Mouse (Mus musculus) hindbrain, embryonic 15.5 days (tissue): ENCODE data around the gene Adgrv1. TPM values are rescaled to one million over a fixed set of nuclear protein-coding genes. Genes with fewer than 3 reads are reported as not detected.

Experiments
- ATAC-seq: fragments of 200-750 bp; cut with Nextera tagmentation; 2 replicates; pipeline ENCODE4 v1.8.0; 2017; ENCODE audit warnings: low read depth, moderate number of reproducible peaks, moderate TSS enrichment; ENCODE audit not compliant: low FRiP score
- H3K27ac ChIP-seq: fragments of 300-500 bp; sonication (generic); replicated peaks from 2 replicates; pipeline ENCODE4 v1.5.1; 2015; ENCODE audit warnings: mild to moderate bottlenecking, inconsistent platforms
- H3K27me3 ChIP-seq: fragments of 300-500 bp; sonication (generic); 2 replicates; pipeline ENCODE4 v1.6.1; 2015; ENCODE audit warnings: control low read depth, inconsistent platforms
- H3K36me3 ChIP-seq: fragments of 300-500 bp; sonication (generic); 2 replicates; pipeline ENCODE4 v1.6.1; 2015; ENCODE audit warnings: control low read depth, inconsistent platforms
- H3K4me1 ChIP-seq: fragments of 300-500 bp; sonication (generic); replicated peaks from 2 replicates; pipeline ENCODE4 v1.6.1; 2015; ENCODE audit warnings: control low read depth, inconsistent platforms
- H3K4me2 ChIP-seq: fragments of 300-500 bp; sonication (generic); 2 replicates; pipeline ENCODE4 v1.6.1; 2015; ENCODE audit warnings: moderate library complexity, mild to moderate bottlenecking, inconsistent platforms
- H3K4me3 ChIP-seq: fragments of 300-500 bp; sonication (generic); 2 replicates; pipeline ENCODE4 v1.5.1; 2015; ENCODE audit warnings: mild to moderate bottlenecking, inconsistent platforms
- H3K9ac ChIP-seq: fragments of 300-500 bp; sonication (generic); 2 replicates; pipeline ENCODE4 v1.6.1; 2015; ENCODE audit warnings: inconsistent platforms
- H3K9me3 ChIP-seq: fragments of 300-500 bp; sonication (generic); 2 replicates; pipeline ENCODE4 v1.6.1; 2016; ENCODE audit warnings: control low read depth, inconsistent platforms
- WGBS: fragments of 180-500 bp; shearing (Covaris S2); methylation state at CpG from one replicate; pipeline ENCODE4 v1.1.7; 2015; 5-methylcytosine and 5-hydroxymethylcytosine counted together
- polyA plus RNA-seq: library from polyadenylated mRNA; unstranded; fragments of >200 nt; fragmentation: Nextera tagmentation; extraction: Ambion mirVana; gene quantifications from 2 replicates; pipeline ENCODE4 v1.2.1, GENCODE M21; 2015

Gene Adgrv1
- polyA plus RNA-seq, 1 experiment from 2014 or later = 10.6 TPM

GRCm38 (mm10) chr13:81264465-81264864 lies 368.5 kb downstream of the Adgrv1 start:
- no peaks in the 10 kb centered on the region for H3K27me3 ChIP-seq
- H3K9me3 ChIP-seq = no peaks in the 10 kb centered on the region
- no peaks in the 10 kb centered on the region for H3K36me3 ChIP-seq
- H3K9ac ChIP-seq = no peak overlapping the region
- no peak overlapping the region for H3K4me3 ChIP-seq
- no peak for ATAC-seq
- WGBS = 95% methylated on average over 1 of the region's 1 CpGs
- H3K4me2 ChIP-seq = no peak overlapping the region
- no peaks in the 10 kb centered on the region for H3K4me1 ChIP-seq
- H3K27ac ChIP-seq = no peak overlapping the region

- no peaks in the 10 kb centered on the region for H3K27me3 ChIP-seq
- H3K27ac ChIP-seq = no peak overlapping the region
- H3K9me3 ChIP-seq = no peaks in the 10 kb centered on the region
- H3K4me3 ChIP-seq = no peak overlapping the region
- ATAC-seq = no peak
- no peaks in the 10 kb centered on the region for H3K36me3 ChIP-seq
- no peak overlapping the region for H3K9ac ChIP-seq
- no peaks in the 10 kb centered on the region for H3K4me1 ChIP-seq
- WGBS = 92% methylated on average over 2 of the region's 2 CpGs
- no peak overlapping the region for H3K4me2 ChIP-seq
Observed at GRCm38 (mm10) chr13:81241181-81241580, 391.8 kb downstream of the Adgrv1 start.

GRCm38 (mm10) chr13:81239836-81240235 lies 393.1 kb downstream of the Adgrv1 start:
- no peak overlapping the region for H3K9ac ChIP-seq
- no peak for ATAC-seq
- 94% methylated on average over 10 of the region's 10 CpGs for WGBS
- no peak overlapping the region for H3K27ac ChIP-seq
- H3K9me3 ChIP-seq = no peaks in the 10 kb centered on the region
- no peak overlapping the region for H3K4me2 ChIP-seq
- no peaks in the 10 kb centered on the region for H3K36me3 ChIP-seq
- no peaks in the 10 kb centered on the region for H3K4me1 ChIP-seq
- H3K27me3 ChIP-seq = no peaks in the 10 kb centered on the region
- no peak overlapping the region for H3K4me3 ChIP-seq

GRCm38 (mm10) chr13:81239427-81239826 lies 393.5 kb downstream of the Adgrv1 start:
- Histone ChIP-seq H3K27me3 (no peaks in the 10 kb centered on the region), H3K27ac (no peak overlapping the region), H3K9ac (no peak overlapping the region), H3K36me3 (no peaks in the 10 kb centered on the region), H3K4me2 (no peak overlapping the region), H3K4me1 (no peaks in the 10 kb centered on the region), H3K4me3 (no peak overlapping the region), H3K9me3 (no peaks in the 10 kb centered on the region)
- 95% methylated on average over 3 of the region's 3 CpGs for WGBS
- no peak for ATAC-seq

- Histone ChIP-seq H3K27ac (no peak overlapping the region), H3K4me3 (no peak overlapping the region), H3K36me3 (no peaks in the 10 kb centered on the region), H3K4me2 (no peak overlapping the region), H3K9me3 (no peaks in the 10 kb centered on the region), H3K9ac (no peak overlapping the region), H3K27me3 (no peaks in the 10 kb centered on the region), H3K4me1 (no peaks in the 10 kb centered on the region)
- 90% methylated on average over 7 of the region's 7 CpGs for WGBS
- no peak for ATAC-seq
Observed at GRCm38 (mm10) chr13:81238855-81239254, 394.1 kb downstream of the Adgrv1 start.

- no peak for ATAC-seq
- Histone ChIP-seq H3K9ac (no peak overlapping the region), H3K4me2 (no peak overlapping the region), H3K27ac (no peak overlapping the region), H3K36me3 (no peaks in the 10 kb centered on the region), H3K9me3 (no peaks in the 10 kb centered on the region), H3K4me1 (no peaks in the 10 kb centered on the region), H3K4me3 (no peak overlapping the region), H3K27me3 (no peaks in the 10 kb centered on the region)
- 83% methylated on average over 5 of the region's 5 CpGs for WGBS
Observed at GRCm38 (mm10) chr13:81237947-81238346, 395.0 kb downstream of the Adgrv1 start.

- WGBS = 88% methylated on average over 3 of the region's 3 CpGs
- Histone ChIP-seq H3K36me3 (no peaks in the 10 kb centered on the region), H3K9me3 (no peaks in the 10 kb centered on the region), H3K4me3 (no peak overlapping the region), H3K9ac (no peak overlapping the region), H3K4me1 (no peaks in the 10 kb centered on the region), H3K27me3 (no peaks in the 10 kb centered on the region), H3K4me2 (no peak overlapping the region), H3K27ac (no peak overlapping the region)
- no peak for ATAC-seq
Observed at GRCm38 (mm10) chr13:81236758-81237395, 396.1 kb downstream of the Adgrv1 start.

GRCm38 (mm10) chr13:81234031-81234430 lies 398.9 kb downstream of the Adgrv1 start:
- Histone ChIP-seq H3K4me1 (no peaks in the 10 kb centered on the region), H3K27me3 (no peaks in the 10 kb centered on the region), H3K4me2 (no peak overlapping the region), H3K9ac (no peak overlapping the region), H3K27ac (no peak overlapping the region), H3K4me3 (no peak overlapping the region), H3K36me3 (no peaks in the 10 kb centered on the region), H3K9me3 (no peaks in the 10 kb centered on the region)
- no peak for ATAC-seq
- 80% methylated on average over 2 of the region's 2 CpGs for WGBS

GRCm38 (mm10) chr13:81232839-81233238 lies 400.1 kb downstream of the Adgrv1 start:
- no peak overlapping the region for H3K9ac ChIP-seq
- ATAC-seq = no peak
- H3K9me3 ChIP-seq = no peaks in the 10 kb centered on the region
- H3K4me1 ChIP-seq = no peaks in the 10 kb centered on the region
- no peaks in the 10 kb centered on the region for H3K27me3 ChIP-seq
- no peaks in the 10 kb centered on the region for H3K36me3 ChIP-seq
- no peak overlapping the region for H3K4me3 ChIP-seq
- H3K27ac ChIP-seq = no peak overlapping the region
- no peak overlapping the region for H3K4me2 ChIP-seq

GRCm38 (mm10) chr13:81230161-81230560 lies 402.8 kb downstream of the Adgrv1 start:
- WGBS = 66% methylated on average over 4 of the region's 4 CpGs
- Histone ChIP-seq H3K27me3 (no peaks in the 10 kb centered on the region), H3K4me2 (no peak overlapping the region)

GRCm38 (mm10) chr13:81223768-81224167 lies 409.2 kb downstream of the Adgrv1 start:
- H3K4me3 ChIP-seq = no peak overlapping the region
- no peak for ATAC-seq
- H3K4me2 ChIP-seq = no peak overlapping the region
- H3K9me3 ChIP-seq = no peaks in the 10 kb centered on the region
- WGBS = 74% methylated on average over 3 of the region's 3 CpGs
- no peaks in the 10 kb centered on the region for H3K4me1 ChIP-seq
- H3K27ac ChIP-seq = no peak overlapping the region
- H3K9ac ChIP-seq = no peak overlapping the region
- no peaks in the 10 kb centered on the region for H3K36me3 ChIP-seq
- H3K27me3 ChIP-seq = no peaks in the 10 kb centered on the region

More at GRCm38 (mm10) chr13:81230161-81230560, 402.8 kb downstream of the Adgrv1 start:
- Histone ChIP-seq H3K9me3 (no peaks in the 10 kb centered on the region), H3K36me3 (no peaks in the 10 kb centered on the region), H3K4me1 (no peaks in the 10 kb centered on the region), H3K4me3 (no peak overlapping the region), H3K27ac (no peak overlapping the region), H3K9ac (no peak overlapping the region)
- ATAC-seq = no peak

- Histone ChIP-seq H3K4me2 (no peak overlapping the region), H3K9me3 (no peaks in the 10 kb centered on the region), H3K4me3 (no peak overlapping the region), H3K27me3 (no peaks in the 10 kb centered on the region), H3K36me3 (no peaks in the 10 kb centered on the region), H3K4me1 (no peaks in the 10 kb centered on the region), H3K9ac (no peak overlapping the region), H3K27ac (no peak overlapping the region)
- WGBS = 80% methylated on average over 1 of the region's 1 CpGs
- ATAC-seq = no peak
Observed at GRCm38 (mm10) chr13:81222377-81222776, 410.6 kb downstream of the Adgrv1 start.

- WGBS = 80% methylated on average over 1 of the region's 1 CpGs
- Histone ChIP-seq H3K4me1 (no peaks in the 10 kb centered on the region), H3K27me3 (no peaks in the 10 kb centered on the region), H3K4me3 (no peak overlapping the region), H3K36me3 (no peaks in the 10 kb centered on the region), H3K27ac (no peak overlapping the region), H3K9ac (no peak overlapping the region), H3K4me2 (no peak overlapping the region), H3K9me3 (peaks cover 5% of the 10 kb centered on the region; the same call in 1 of the 2 replicates)
- no peak for ATAC-seq
Observed at GRCm38 (mm10) chr13:81211436-81211835, 421.5 kb downstream of the Adgrv1 start.
